In genomic region chr5:37288374-37288773, GRCm38 (mm10) we compare ENCODE assay signal across 8 mouse cellular contexts. TPM values are rescaled to one million over a fixed set of nuclear protein-coding genes. Genes with fewer than 3 reads are reported as not detected.
DNase-seq lines count a peak whose midpoint lies in the region; ATAC-seq lines count a peak whose summit lies in the region.

No protein-coding gene starts in this region.

- no peak overlapping the region for H3K4me3 ChIP-seq in forebrain, embryonic 16.5 days (replicated peaks; ENCODE audit: low read length)

- WGBS in forebrain, embryonic 16.5 days = 68% methylated on average over 3 of the region's 3 CpGs

- H3K4me2 ChIP-seq in forebrain, embryonic 16.5 days (ENCODE audit: low read length) = no peak overlapping the region

- no peaks in the 10 kb centered on the region for H3K4me1 ChIP-seq in forebrain, embryonic 16.5 days (replicated peaks; ENCODE audit: control insufficient read depth, insufficient read depth, low read length)

- H3K27ac ChIP-seq in forebrain, embryonic 16.5 days (ENCODE audit: low read length) = no peak overlapping the region

- DNase-seq in 416B (ENCODE audit: low read depth) = peak; percentile 47
- DNase-seq in kidney, postnatal 36 days = peak; percentile 26 to 68
- DNase-seq in lung, postnatal 25 days (ENCODE audit: low spot score) = peak; percentile 5
- peak; percentile 66 for DNase-seq in right cerebral cortex, postnatal 25 days
- no peak for DNase-seq in spleen, adult 12 weeks (ENCODE audit: low spot score)

- peak; percentile 53 for ATAC-seq in CD4-positive, CD25-positive, alpha-beta regulatory T cell, adult 4 months
- ATAC-seq in cerebellum, adult (ENCODE audit: insufficient number of reproducible peaks, low FRiP score, low TSS enrichment) = peak; percentile 54
- ATAC-seq in forebrain, embryonic 16.5 days = peak; percentile 26

- H3K9me3 ChIP-seq in forebrain, embryonic 16.5 days (ENCODE audit: control insufficient read depth, low read length) = no peaks in the 10 kb centered on the region

- H3K36me3 ChIP-seq in forebrain, embryonic 16.5 days (ENCODE audit: control insufficient read depth, insufficient read depth) = peaks cover 47% of the 10 kb centered on the region

- no peaks in the 10 kb centered on the region for H3K27me3 ChIP-seq in forebrain, embryonic 16.5 days (replicated peaks; ENCODE audit: control insufficient read depth, insufficient read depth, low read length)

- H3K9ac ChIP-seq in forebrain, embryonic 16.5 days (replicated peaks; ENCODE audit: low read depth, low read length) = no peak overlapping the region

RNA-seq across cellular contexts. Expression of gene Crmp1, which starts 46.6 kb away (rescaled TPM):
- polyA plus RNA-seq in CD4-positive, CD25-positive, alpha-beta regulatory T cell, adult 4 months (2017; shearing (Covaris generic)) = 10 to 100 TPM; 10.1 to 13.9 TPM
- 915 and 954 TPM in 2 replicates for polyA plus RNA-seq in forebrain, embryonic 16.5 days (2015; fragmentation: Nextera tagmentation; extraction: Ambion mirVana)

RNA-seq across cellular contexts. Expression of gene Evc, which starts 48.3 kb away (rescaled TPM):
- not detected for polyA plus RNA-seq in CD4-positive, CD25-positive, alpha-beta regulatory T cell, adult 4 months (2017; shearing (Covaris generic))
- polyA plus RNA-seq in forebrain, embryonic 16.5 days (2015; fragmentation: Nextera tagmentation; extraction: Ambion mirVana) = 6.2 and 7.0 TPM in 2 replicates

RNA-seq across cellular contexts. Expression of gene Evc2, which starts 49.9 kb away (rescaled TPM):
- not detected for polyA plus RNA-seq in CD4-positive, CD25-positive, alpha-beta regulatory T cell, adult 4 months (2017; shearing (Covaris generic))
- 6.4 and 7.2 TPM in 2 replicates for polyA plus RNA-seq in forebrain, embryonic 16.5 days (2015; fragmentation: Nextera tagmentation; extraction: Ambion mirVana)

Comparison
In these comparisons a context has a peak if more than half of its experiments do, and no peak if none do; other contexts are left out.
1. RNA of gene Crmp1, which starts 46.6 kb away (polyA plus RNA-seq): 915 to 954 TPM in forebrain, embryonic 16.5 days; 10.1 to 13.9 TPM in CD4-positive, CD25-positive, alpha-beta regulatory T cell, adult 4 months; every median in the first group is over 10 times any median in the second.
2. Peak in every context shown above with its lines, with median percentiles within 50 percentile points of each other: ATAC-seq.